Mouse (Mus musculus) kidney, postnatal 0 days (tissue): ENCODE results near the gene Armc5. TPM values are rescaled to one million over a fixed set of nuclear protein-coding genes. Genes with fewer than 3 reads are reported as not detected.
A peak's percentile ranks its signal among the peaks of the same experiment; 100 is the strongest.

Source experiments
- ATAC-seq: fragments of 200-750 bp; cut with Nextera tagmentation; replicated peaks from 2 replicates; pipeline ENCODE4 v1.8.0; 2017; ENCODE audit warnings: low read depth, moderate number of reproducible peaks, moderate TSS enrichment, moderate library complexity; ENCODE audit not compliant: low FRiP score
- DNase-seq: peaks from one replicate; pipeline ENCODE4 v3.0.0-alpha.2; 2016; ENCODE audit warnings: low spot score
- H3K27ac ChIP-seq: fragments of 300-500 bp; sonication (generic); 2 replicates; pipeline ENCODE4 v1.5.1; 2014; ENCODE audit warnings: mild to moderate bottlenecking
- H3K27me3 ChIP-seq: fragments of 300-500 bp; sonication (generic); 2 replicates; pipeline ENCODE4 v1.6.1; 2014; ENCODE audit warnings: low read length, mixed read lengths; ENCODE audit not compliant: insufficient read depth
- H3K36me3 ChIP-seq: fragments of 300-500 bp; sonication (generic); 2 replicates; pipeline ENCODE4 v1.6.1; 2014; ENCODE audit warnings: low read length, mixed read lengths; ENCODE audit not compliant: insufficient read depth
- H3K4me1 ChIP-seq: fragments of 300-500 bp; sonication (generic); replicated peaks from 2 replicates; pipeline ENCODE4 v1.6.1; 2014; ENCODE audit warnings: antibody characterized with exemption, low read length, mixed read lengths; ENCODE audit not compliant: insufficient read depth
- H3K4me2 ChIP-seq: fragments of 300-500 bp; sonication (generic); 2 replicates; pipeline ENCODE4 v1.6.1; 2014; ENCODE audit warnings: mild to moderate bottlenecking, low read length, moderate library complexity, mixed read lengths
- H3K4me3 ChIP-seq: fragments of 300-500 bp; sonication (generic); replicated peaks from 2 replicates; pipeline ENCODE4 v1.5.1; 2014; ENCODE audit warnings: low read depth, low read length
- H3K9ac ChIP-seq: fragments of 300-500 bp; sonication (generic); 2 replicates; pipeline ENCODE4 v1.6.1; 2014; ENCODE audit warnings: low read depth, low read length
- H3K9me3 ChIP-seq: fragments of 300-500 bp; sonication (generic); replicated peaks from 2 replicates; pipeline ENCODE4 v1.6.1; 2016; ENCODE audit warnings: low read length, inconsistent platforms, mixed read lengths
- CTCF ChIP-seq: IDR thresholded peaks from 2 replicates; pipeline ENCODE4 v1.5.1; 2016; ENCODE audit warnings: antibody characterized with exemption, low read depth, mild to moderate bottlenecking, moderate library complexity
- WGBS: fragments of 180-500 bp; shearing (Covaris S2); extraction: QIAGEN DNeasy Blood & Tissue Kit; methylation state at CpG from one replicate; pipeline ENCODE4 v1.1.7; 2014; 5-methylcytosine and 5-hydroxymethylcytosine counted together
- polyA plus RNA-seq: library from polyadenylated mRNA; unstranded; fragments of >200 nt; fragmentation: Nextera tagmentation; extraction: Ambion mirVana; gene quantifications from 2 replicates; pipeline ENCODE4 v1.2.1, GENCODE M21; 2015

The Armc5 gene
- polyA plus RNA-seq, 1 experiment from 2014 or later, result 17.1 TPM

GRCm38 (mm10) chr7:128236426-128236825, 716 bp upstream of the Armc5 start:
- no peak overlapping the region for H3K4me3 ChIP-seq
- H3K4me2 ChIP-seq, result peak overlapping the region; percentile 71; the same call in 1 of the 2 replicates

GRCm38 (mm10) chr7:128237593-128237926, 418 bp downstream of the Armc5 start:
- DNase-seq, result no peak

More at GRCm38 (mm10) chr7:128236426-128236825, 716 bp upstream of the Armc5 start:
- peaks cover 17% of the 10 kb centered on the region for H3K36me3 ChIP-seq
- no peaks in the 10 kb centered on the region for H3K27me3 ChIP-seq
- H3K9ac ChIP-seq, result no peak overlapping the region
- peaks cover 4% of the 10 kb centered on the region; the same call in 1 of the 2 replicates for H3K4me1 ChIP-seq
- no peak for DNase-seq
- 92% methylated on average over 13 of the region's 13 CpGs for WGBS
- no peak for ATAC-seq
- peak overlapping the region; percentile 98; the same call in 1 of the 2 replicates for H3K27ac ChIP-seq
- no peaks in the 10 kb centered on the region for H3K9me3 ChIP-seq
- no peak for TF ChIP-seq CTCF

GRCm38 (mm10) chr7:128237927-128238778, 1.0 kb downstream of the Armc5 start, which contains the start of gene 9130023H24Rik:
TSS of gene 9130023H24Rik (minus strand) at chr7:128238031.
- peak within 1 kb of the TSS; percentile 71 for H3K4me2 ChIP-seq
- H3K27ac ChIP-seq, result peak within 1 kb of the TSS; percentile 98
- DNase-seq, result peak; percentile 100
- peak within 1 kb of the TSS; percentile 61 for H3K4me3 ChIP-seq
- peak within 1 kb of the TSS; percentile 90 for H3K9ac ChIP-seq
- no peaks in the 10 kb centered on the region for H3K9me3 ChIP-seq
- ATAC-seq, result peak; percentile 86
- WGBS, result under 1% methylated on average over 71 of the region's 72 CpGs
- peaks cover 4% of the 10 kb centered on the region; the same call in 1 of the 2 replicates for H3K4me1 ChIP-seq
- peaks cover 24% of the 10 kb centered on the region for H3K36me3 ChIP-seq
- no peaks in the 10 kb centered on the region for H3K27me3 ChIP-seq
- TF ChIP-seq CTCF, result peak; percentile 28; the same call in 1 of the 2 replicates

More at GRCm38 (mm10) chr7:128237593-128237926, 418 bp downstream of the Armc5 start:
- Histone ChIP-seq H3K4me1 (peaks cover 4% of the 10 kb centered on the region; the same call in 1 of the 2 replicates), H3K36me3 (peaks cover 21% of the 10 kb centered on the region), H3K4me2 (peak overlapping the region; percentile 71), H3K4me3 (peak overlapping the region; percentile 61), H3K27me3 (no peaks in the 10 kb centered on the region), H3K9ac (peak overlapping the region; percentile 90), H3K27ac (peak overlapping the region; percentile 98), H3K9me3 (no peaks in the 10 kb centered on the region)
- no peak for ATAC-seq
- WGBS, result under 1% methylated on average over 25 of the region's 25 CpGs
- TF ChIP-seq CTCF, result no peak

GRCm38 (mm10) chr7:128238991-128239390, 1.8 kb downstream of the Armc5 start:
- 25% methylated on average over 4 of the region's 4 CpGs for WGBS

GRCm38 (mm10) chr7:128240131-128240784, 3.1 kb downstream of the Armc5 start:
- DNase-seq (no peak), ATAC-seq (no peak)
- TF ChIP-seq CTCF, result no peak
- Histone ChIP-seq H3K4me3 (no peak overlapping the region), H3K4me2 (no peak overlapping the region), H3K9ac (no peak overlapping the region), H3K27me3 (no peaks in the 10 kb centered on the region), H3K36me3 (peaks cover 34% of the 10 kb centered on the region), H3K4me1 (peaks cover 4% of the 10 kb centered on the region; the same call in 1 of the 2 replicates), H3K9me3 (no peaks in the 10 kb centered on the region), H3K27ac (no peak overlapping the region)
- WGBS, result 96% methylated on average over 27 of the region's 27 CpGs

More at GRCm38 (mm10) chr7:128238991-128239390, 1.8 kb downstream of the Armc5 start:
- H3K9me3 ChIP-seq, result no peaks in the 10 kb centered on the region
- no peaks in the 10 kb centered on the region for H3K27me3 ChIP-seq
- TF ChIP-seq CTCF, result peak; percentile 64
- peaks cover 4% of the 10 kb centered on the region; the same call in 1 of the 2 replicates for H3K4me1 ChIP-seq
- H3K27ac ChIP-seq, result peak overlapping the region; percentile 47
- H3K4me3 ChIP-seq, result peak overlapping the region; percentile 61
- ATAC-seq (no peak), DNase-seq (peak; percentile 73)
- peak overlapping the region; percentile 61 for H3K4me2 ChIP-seq
- peaks cover 26% of the 10 kb centered on the region for H3K36me3 ChIP-seq
- H3K9ac ChIP-seq, result peak overlapping the region; percentile 38; the same call in 1 of the 2 replicates

- Histone ChIP-seq H3K4me2 (no peak overlapping the region), H3K27me3 (no peaks in the 10 kb centered on the region), H3K27ac (no peak overlapping the region), H3K4me1 (0 out of 2 replicates have a peak, but pooled peaks cover 4% of the 10 kb centered on the region), H3K4me3 (no peak overlapping the region), H3K36me3 (peaks cover 34% of the 10 kb centered on the region), H3K9me3 (no peaks in the 10 kb centered on the region), H3K9ac (no peak overlapping the region)
- no peak for TF ChIP-seq CTCF
- no peak for ATAC-seq
- no peak for DNase-seq
- 95% methylated on average over 16 of the region's 16 CpGs for WGBS
These were observed 5.2 kb downstream of the Armc5 start for GRCm38 (mm10) chr7:128242331-128242730.
